Mouse (Mus musculus) stomach, postnatal 0 days (tissue): Measurements from ENCODE around the gene Eif3c.

Experiments
- CTCF ChIP-seq: IDR thresholded peaks from 2 replicates; pipeline ENCODE4 v1.5.1; 2016; ENCODE audit warnings: antibody characterized with exemption, low read depth, mild to moderate bottlenecking, moderate library complexity
- EP300 ChIP-seq: optimal IDR thresholded peaks from 2 replicates; pipeline ENCODE3; 2016; ENCODE audit warnings: antibody characterized with exemption

DNA sequence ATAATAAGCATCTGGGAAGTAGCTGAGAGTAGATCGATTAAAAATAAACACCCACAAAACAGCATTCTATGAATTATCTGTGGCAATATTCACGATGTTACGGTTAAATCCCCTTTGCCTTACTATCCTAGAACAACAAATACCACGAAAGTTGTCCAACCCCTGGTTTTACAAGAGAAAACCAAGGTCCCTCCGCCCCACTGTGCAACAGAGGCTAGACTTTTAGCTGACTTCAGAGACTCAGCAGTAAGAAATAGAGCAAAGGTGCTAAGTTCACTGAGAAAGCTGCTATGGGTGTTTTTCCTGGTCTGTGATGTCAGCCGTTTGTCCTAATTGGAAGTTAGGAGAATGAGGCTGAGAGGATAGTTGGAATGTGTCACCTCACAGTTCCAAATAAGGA is 17.6 kb upstream of the Eif3c start:
- TF ChIP-seq CTCF (0 out of 2 replicates have a peak, but pooled peaks have one; percentile 1), EP300 (no peak)
